Comparison of ENCODE assay signal across 9 mouse cellular contexts in the genomic region with DNA sequence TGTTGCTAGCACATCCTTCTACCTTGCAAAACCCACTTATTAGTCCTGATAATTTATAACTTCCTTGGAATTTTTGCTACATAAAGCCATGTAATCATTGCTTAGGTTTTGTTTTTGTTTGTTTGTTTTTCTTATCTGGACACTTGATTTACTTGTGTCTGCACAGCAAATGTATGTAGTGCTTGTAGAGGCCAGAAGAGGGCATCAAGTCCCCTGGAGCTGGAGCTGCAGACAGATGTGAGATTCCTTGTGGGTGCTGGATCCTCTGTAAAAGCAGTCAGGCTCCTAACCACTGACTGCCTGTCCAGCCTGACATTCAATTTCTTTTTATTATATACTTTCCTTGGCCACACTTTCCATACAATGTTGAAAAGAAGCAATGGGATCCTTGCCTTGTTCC. TPM values are rescaled to one million over a fixed set of nuclear protein-coding genes. Genes with fewer than 3 reads are reported as not detected.
A peak's percentile ranks its signal among the peaks of the same experiment; 100 is the strongest.
DNase-seq lines count a peak whose midpoint lies in the region; ATAC-seq and TF ChIP-seq lines count a peak whose summit lies in the region.
"Had no signal": no experiment of that assay in that cellular context is flagged by ENCODE, and none has a peak within 500 bp of the region (broad histone marks: within the 10 kb centered on the region; RNA-seq: fewer than 3 reads in every experiment).

No protein-coding gene starts in this region.

- no peak overlapping the region for H3K27ac ChIP-seq in cerebellum, adult 2 months (ENCODE audit: insufficient read depth, low read length)
- H3K27ac ChIP-seq in midbrain, embryonic 14.5 days (replicated peaks; ENCODE audit: low read depth, low read length), result no peak overlapping the region
- no peak overlapping the region for H3K27ac ChIP-seq in midbrain, embryonic 16.5 days (ENCODE audit: low read length)
- H3K27ac ChIP-seq: lung, embryonic 15.5 days had no signal

- peaks cover 11% of the 10 kb centered on the region for H3K36me3 ChIP-seq in midbrain, embryonic 14.5 days (ENCODE audit: control insufficient read depth, insufficient read depth, low read length)
- H3K36me3 ChIP-seq in midbrain, embryonic 16.5 days (ENCODE audit: control insufficient read depth, insufficient read depth, low read length), result 0 out of 2 replicates have a peak, but pooled peaks cover 2% of the 10 kb centered on the region

- intact Hi-C loops in left cerebral cortex, postnatal 25 days (cut with DNase I), result no loop called here

- TF ChIP-seq CTCF in cerebellum, adult 2 months (IDR thresholded peaks at IDR 0.05; ENCODE audit: borderline replicate concordance, insufficient read depth, low read depth, low read length), result peak; percentile 60; the same call in 1 of the 2 replicates

- no peak overlapping the region for H3K4me3 ChIP-seq in cerebellum, adult 2 months (replicated peaks; ENCODE audit: insufficient read depth, low read depth, low read length)
- H3K4me3 ChIP-seq in midbrain, embryonic 14.5 days (replicated peaks; ENCODE audit: low read depth, low read length), result no peak overlapping the region
- no peak overlapping the region for H3K4me3 ChIP-seq in midbrain, embryonic 16.5 days (ENCODE audit: low read depth, low read length)
- H3K4me3 ChIP-seq: lung, embryonic 15.5 days had no signal

- ATAC-seq in midbrain, embryonic 14.5 days (ENCODE audit: low FRiP score, low TSS enrichment), result no peak
- no peak for ATAC-seq in midbrain, embryonic 16.5 days

- H3K9ac ChIP-seq in midbrain, embryonic 14.5 days (replicated peaks; ENCODE audit: low read length), result no peak overlapping the region
- no peak overlapping the region for H3K9ac ChIP-seq in midbrain, embryonic 16.5 days (ENCODE audit: low read depth, low read length)
- H3K9ac ChIP-seq: lung, embryonic 15.5 days had no signal

- H3K4me1 ChIP-seq in cerebellum, adult 2 months (ENCODE audit: control insufficient read depth, insufficient read depth, low read length), result peaks cover 2% of the 10 kb centered on the region; the same call in 1 of the 2 replicates
- peaks cover 9% of the 10 kb centered on the region for H3K4me1 ChIP-seq in midbrain, embryonic 14.5 days (ENCODE audit: control insufficient read depth, insufficient read depth, low read length)
- peaks cover 16% of the 10 kb centered on the region for H3K4me1 ChIP-seq in midbrain, embryonic 16.5 days (ENCODE audit: control insufficient read depth, insufficient read depth, low read length)

- no peak overlapping the region for H3K4me2 ChIP-seq in midbrain, embryonic 14.5 days (ENCODE audit: low read length)
- no peak overlapping the region for H3K4me2 ChIP-seq in midbrain, embryonic 16.5 days (ENCODE audit: low read length)
- H3K4me2 ChIP-seq: lung, embryonic 15.5 days had no signal

- no peak for TF ChIP-seq POLR2A in cerebellum, adult 2 months (IDR thresholded peaks at IDR 0.05; ENCODE audit: borderline replicate concordance, insufficient read depth, low read length)

- no peaks in the 10 kb centered on the region for H3K9me3 ChIP-seq in midbrain, embryonic 14.5 days (ENCODE audit: control insufficient read depth, low read length)
- H3K9me3 ChIP-seq in midbrain, embryonic 16.5 days (replicated peaks; ENCODE audit: control insufficient read depth, low read length, poor library complexity, severe bottlenecking), result no peaks in the 10 kb centered on the region
- H3K9me3 ChIP-seq: lung, embryonic 15.5 days had no signal

- H3K27me3 ChIP-seq in cerebellum, adult 2 months (ENCODE audit: control insufficient read depth, insufficient read depth, low read length), result no peaks in the 10 kb centered on the region
- no peaks in the 10 kb centered on the region for H3K27me3 ChIP-seq in midbrain, embryonic 14.5 days (ENCODE audit: control insufficient read depth, insufficient read depth, low read length)
- no peaks in the 10 kb centered on the region for H3K27me3 ChIP-seq in midbrain, embryonic 16.5 days (ENCODE audit: control insufficient read depth, insufficient read depth, low read depth, low read length)
- H3K27me3 ChIP-seq: lung, embryonic 15.5 days had no signal

- DNase-seq in cerebellum, adult 2 months, result peak in 1 of 2 experiments; percentile 21
- DNase-seq in cerebellum, adult 11-12 months, result no peak
- DNase-seq in midbrain, embryonic 14.5 days, result peak; percentile 52
- DNase-seq in forelimb bud, embryonic 11.5 days (ENCODE audit: low read depth, low spot score), result peak; percentile 35
- peak; percentile 23 for DNase-seq in retina, postnatal 7 days (ENCODE audit: low read depth, low spot score)
- no peak for DNase-seq in gastrocnemius, postnatal 10 days
- DNase-seq in left cerebral cortex, postnatal 25 days (ENCODE audit: low spot score in 2 of 2), result no peak

RNA-seq across cellular contexts. Expression of a gene that starts 21.8 kb away (rescaled TPM):
- 3.2 and 3.6 TPM in 2 replicates for polyA plus RNA-seq in cerebellum, adult 2 months (2012; rRNA removed)
- 21.7 and 30.6 TPM in 2 replicates for polyA plus RNA-seq in midbrain, embryonic 14.5 days (2014; fragmentation: Nextera tagmentation; extraction: Ambion mirVana)
- 21.8 and 28.5 TPM in 2 replicates for polyA plus RNA-seq in midbrain, embryonic 16.5 days (2015; fragmentation: Nextera tagmentation; extraction: Ambion mirVana)
- total RNA-seq in gastrocnemius, postnatal 10 days (2021), result 1 to 10 TPM; 3.3 to 6.2 TPM
- total RNA-seq in left cerebral cortex, postnatal 25 days (2021), result 1 to 10 TPM; 2.1 to 4.9 TPM

RNA-seq across cellular contexts. Expression of a gene that starts 26.1 kb away (rescaled TPM):
- 303 and 315 TPM in 2 replicates for polyA plus RNA-seq in cerebellum, adult 2 months (2012; rRNA removed)
- polyA plus RNA-seq in midbrain, embryonic 14.5 days (2014; fragmentation: Nextera tagmentation; extraction: Ambion mirVana), result 204 and 221 TPM in 2 replicates
- 203 and 212 TPM in 2 replicates for polyA plus RNA-seq in midbrain, embryonic 16.5 days (2015; fragmentation: Nextera tagmentation; extraction: Ambion mirVana)
- 100 to 1,000 TPM in 1 of 2 experiments, 10 to 100 TPM in 1; 92.4 to 125 TPM for total RNA-seq in gastrocnemius, postnatal 10 days (2021)
- total RNA-seq in left cerebral cortex, postnatal 25 days (2021), result 100 to 1,000 TPM; 415 to 423 TPM

RNA-seq across cellular contexts. Expression of a gene that starts 33.6 kb away (rescaled TPM):
- polyA plus RNA-seq in cerebellum, adult 2 months (2012; rRNA removed), result 9.6 and 10.0 TPM in 2 replicates
- polyA plus RNA-seq in midbrain, embryonic 14.5 days (2014; fragmentation: Nextera tagmentation; extraction: Ambion mirVana), result 5.9 and 6.2 TPM in 2 replicates
- polyA plus RNA-seq in midbrain, embryonic 16.5 days (2015; fragmentation: Nextera tagmentation; extraction: Ambion mirVana), result 9.2 and 14.1 TPM in 2 replicates
- total RNA-seq in gastrocnemius, postnatal 10 days (2021), result 1 to 10 TPM; 3.3 to 6.0 TPM
- total RNA-seq in left cerebral cortex, postnatal 25 days (2021), result 10 to 100 TPM; 13.0 to 13.1 TPM

Comparison
In these comparisons a context has a peak if more than half of its experiments do, and no peak if none do; other contexts are left out.
1. DNase-seq: peak in midbrain, embryonic 14.5 days (single experiment), forelimb bud, embryonic 11.5 days (single experiment) and retina, postnatal 7 days (single experiment); none in cerebellum, adult 11-12 months (single experiment), gastrocnemius, postnatal 10 days (single experiment) and left cerebral cortex, postnatal 25 days (0 of 2).